Mouse (Mus musculus): Measurements from ENCODE around the gene Nxn.

DNA sequence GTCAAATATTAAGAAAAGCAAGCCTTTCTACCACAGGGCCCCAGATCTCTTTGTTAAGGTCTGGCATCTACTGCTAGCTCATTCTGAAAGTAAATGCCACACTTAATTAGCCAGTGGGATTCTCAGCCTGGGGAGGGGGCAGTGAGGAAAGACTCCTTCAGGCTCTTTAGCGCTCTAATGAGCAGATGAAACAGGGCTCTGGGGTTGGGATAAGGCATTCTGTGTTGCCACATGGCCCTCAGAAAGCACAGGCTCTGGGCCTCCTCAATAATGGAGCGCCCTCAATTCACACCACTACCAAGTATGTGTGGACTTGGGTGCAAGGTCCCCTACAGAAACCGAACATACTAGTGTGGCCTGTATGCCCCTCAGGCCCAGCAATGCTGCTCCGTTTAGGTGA is 13.9 kb downstream of the Nxn start:
- no peak for TF ChIP-seq CTCF (IDR thresholded peaks at IDR 0.05 in 2 of 3, conservative IDR thresholded peaks at IDR 0.05 in 1 of 3; ENCODE audit: control insufficient read depth in 1 of 3, insufficient read depth in 1 of 3, low read depth in 2 of 3, low read length in 3 of 3, poor library complexity in 1 of 3, severe bottlenecking in 1 of 3)
- no peak for TF ChIP-seq POLR2A (IDR thresholded peaks at IDR 0.05; ENCODE audit: control insufficient read depth in 1 of 2, insufficient read depth in 1 of 2, low read depth in 1 of 2, low read length in 2 of 2, poor library complexity in 1 of 2)
